Mouse (Mus musculus): Measurements from ENCODE around the gene Ppp1r3a. TPM values are rescaled to one million over a fixed set of nuclear protein-coding genes. Genes with fewer than 3 reads are reported as not detected.
A peak's percentile ranks its signal among the peaks of the same experiment; 100 is the strongest.
"Not testable (repeated sequence)": the region's sequence is repeated elsewhere in the genome, so short reads cannot be mapped to it uniquely, and the experiment has no call there.

Gene Ppp1r3a
- total RNA-seq (2021): not detected

- no peak for DNase-seq (ENCODE audit: extremely low spot score in 1 of 2, low spot score in 2 of 2)
Observed at GRCm38 (mm10) chr6:14754901-14755591, at the start of gene Ppp1r3a. TSS of gene Ppp1r3a (minus strand) at chr6:14755274.

GRCm38 (mm10) chr6:14787157-14787938, 32.3 kb upstream of the Ppp1r3a start:
- intact Hi-C loops (cut with DNase I): no loop called here

More at GRCm38 (mm10) chr6:14754901-14755591, at the start of gene Ppp1r3a:
- intact Hi-C loops (cut with DNase I): no loop called here

GRCm38 (mm10) chr6:14777920-14778319, 22.8 kb upstream of the Ppp1r3a start:
- DNase-seq (ENCODE audit: extremely low spot score in 1 of 2, low spot score in 2 of 2): no peak
- intact Hi-C loops (cut with DNase I): no loop called here

More at GRCm38 (mm10) chr6:14787157-14787938, 32.3 kb upstream of the Ppp1r3a start:
- DNase-seq (ENCODE audit: extremely low spot score in 1 of 2, low spot score in 2 of 2): no peak

- intact Hi-C loops (cut with DNase I): no loop called here
- DNase-seq (ENCODE audit: extremely low spot score in 1 of 2, low spot score in 2 of 2): no peak
Observed at GRCm38 (mm10) chr6:14771717-14772116, 16.6 kb upstream of the Ppp1r3a start.

- DNase-seq (ENCODE audit: extremely low spot score in 1 of 2, low spot score in 2 of 2): no peak
- intact Hi-C loops (cut with DNase I): no loop called here
Observed at GRCm38 (mm10) chr6:14757486-14757885, 2.4 kb upstream of the Ppp1r3a start.

DNA sequence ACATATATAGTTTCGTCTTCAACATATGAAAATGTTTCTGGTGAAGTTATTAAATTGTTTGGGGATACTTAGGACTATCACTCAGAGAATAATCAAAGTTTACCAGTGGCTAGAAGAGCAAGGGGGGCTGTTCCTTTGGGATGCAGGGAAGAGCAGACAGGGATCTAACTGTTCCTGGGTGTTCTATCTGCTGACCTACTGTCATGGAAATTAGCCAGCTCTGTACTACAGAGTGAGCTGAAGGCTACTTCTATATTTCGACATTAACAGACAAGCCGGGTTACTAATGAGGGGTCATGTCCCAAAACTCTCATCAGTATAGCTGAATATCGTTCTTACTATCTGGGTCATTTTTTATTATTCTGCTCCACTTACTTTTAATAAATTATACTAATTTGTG, 1.6 kb downstream of the Ppp1r3a start:
- intact Hi-C loops (cut with DNase I): no loop called here

DNA sequence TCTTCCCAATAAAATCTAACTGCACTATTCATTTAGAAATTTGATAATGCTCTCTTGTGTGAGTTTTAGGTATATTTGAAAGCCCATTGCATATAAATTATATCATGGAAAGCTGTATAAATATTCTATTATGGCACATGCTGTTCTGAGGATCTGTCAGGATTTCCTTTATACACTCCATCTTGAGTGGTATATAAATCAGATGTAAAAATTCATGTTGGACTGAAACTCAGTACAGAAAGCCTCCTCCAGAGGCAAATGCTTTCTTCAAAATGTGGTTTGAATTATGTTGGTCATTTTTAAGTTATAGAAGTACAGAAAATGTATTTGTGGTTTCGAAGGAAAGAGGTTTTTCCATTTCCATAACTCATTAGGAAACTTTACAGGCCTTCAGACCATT, 2.9 kb downstream of the Ppp1r3a start:
- no peak for DNase-seq (ENCODE audit: extremely low spot score in 1 of 2, low spot score in 2 of 2)
- intact Hi-C loops (cut with DNase I): no loop called here

More for the DNA sequence above, 1.6 kb downstream of the Ppp1r3a start:
- no peak for DNase-seq (ENCODE audit: extremely low spot score in 1 of 2, low spot score in 2 of 2)

DNA sequence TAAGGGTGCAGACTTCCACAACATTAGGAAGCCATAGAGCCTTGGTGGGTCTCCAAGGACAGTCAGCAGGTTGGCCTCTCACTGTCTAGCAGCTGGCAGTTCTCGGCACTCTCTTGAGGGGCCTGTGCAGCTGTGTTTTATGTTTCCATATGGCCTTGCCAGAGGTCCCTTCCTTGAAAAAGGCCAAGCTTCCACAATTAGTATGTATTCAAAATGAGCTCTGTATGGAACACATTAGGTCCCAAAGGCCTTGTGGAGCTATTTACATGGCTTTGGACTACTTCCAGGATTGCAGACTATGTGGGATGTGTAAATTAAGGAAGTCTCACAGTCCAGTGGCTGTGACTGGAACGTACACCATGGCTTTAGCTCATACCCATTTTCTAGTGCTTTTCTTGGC, 8.1 kb downstream of the Ppp1r3a start:
- intact Hi-C loops (cut with DNase I): no loop called here
- DNase-seq (ENCODE audit: extremely low spot score in 1 of 2, low spot score in 2 of 2): no peak

DNA sequence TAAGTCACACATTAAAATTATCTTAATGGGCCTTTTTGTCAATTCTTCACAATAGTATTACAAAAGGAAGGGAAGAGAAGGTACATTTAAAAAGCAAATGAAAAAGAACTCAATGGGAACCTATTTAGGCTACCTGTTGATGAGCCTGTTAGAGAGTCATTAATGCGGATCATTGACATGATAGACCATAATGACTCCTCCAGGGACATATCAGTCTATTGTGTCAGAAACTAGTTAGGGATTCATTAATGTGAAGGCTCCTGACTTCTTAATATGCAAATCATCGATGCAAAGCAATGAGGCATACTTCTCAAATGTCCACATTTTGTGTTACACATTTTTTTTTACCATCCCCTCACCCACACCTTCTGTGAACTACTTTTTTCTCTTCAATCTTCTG, 19.1 kb downstream of the Ppp1r3a start:
- intact Hi-C loops (cut with DNase I): no loop called here
- DNase-seq (ENCODE audit: extremely low spot score in 1 of 2, low spot score in 2 of 2): no peak

DNA sequence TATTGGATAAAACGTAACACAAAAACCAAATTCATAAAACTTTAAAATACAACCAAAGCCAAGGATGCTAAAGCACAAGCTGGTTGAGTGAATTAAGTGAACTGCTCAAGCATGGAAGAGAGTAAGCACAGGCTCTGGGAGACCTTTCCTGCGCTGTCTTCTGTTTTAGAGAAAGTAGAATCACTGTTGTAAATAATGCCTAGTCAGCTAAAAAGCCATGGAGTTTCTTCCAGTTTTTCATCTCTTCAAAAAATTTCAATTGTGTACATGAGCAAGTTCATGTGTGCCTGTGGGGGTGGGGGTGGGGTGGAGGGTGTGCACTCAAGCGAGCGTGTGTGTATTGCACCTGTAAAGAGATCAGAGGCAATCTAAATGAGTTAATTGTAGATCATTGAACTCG, 24.1 kb downstream of the Ppp1r3a start:
- intact Hi-C loops (cut with DNase I): no loop called here
- DNase-seq (ENCODE audit: extremely low spot score in 1 of 2, low spot score in 2 of 2): no peak

GRCm38 (mm10) chr6:14720772-14721414, 34.2 kb downstream of the Ppp1r3a start:
- intact Hi-C loops (cut with DNase I): no loop called here
- DNase-seq (ENCODE audit: extremely low spot score in 1 of 2, low spot score in 2 of 2): no peak

DNA sequence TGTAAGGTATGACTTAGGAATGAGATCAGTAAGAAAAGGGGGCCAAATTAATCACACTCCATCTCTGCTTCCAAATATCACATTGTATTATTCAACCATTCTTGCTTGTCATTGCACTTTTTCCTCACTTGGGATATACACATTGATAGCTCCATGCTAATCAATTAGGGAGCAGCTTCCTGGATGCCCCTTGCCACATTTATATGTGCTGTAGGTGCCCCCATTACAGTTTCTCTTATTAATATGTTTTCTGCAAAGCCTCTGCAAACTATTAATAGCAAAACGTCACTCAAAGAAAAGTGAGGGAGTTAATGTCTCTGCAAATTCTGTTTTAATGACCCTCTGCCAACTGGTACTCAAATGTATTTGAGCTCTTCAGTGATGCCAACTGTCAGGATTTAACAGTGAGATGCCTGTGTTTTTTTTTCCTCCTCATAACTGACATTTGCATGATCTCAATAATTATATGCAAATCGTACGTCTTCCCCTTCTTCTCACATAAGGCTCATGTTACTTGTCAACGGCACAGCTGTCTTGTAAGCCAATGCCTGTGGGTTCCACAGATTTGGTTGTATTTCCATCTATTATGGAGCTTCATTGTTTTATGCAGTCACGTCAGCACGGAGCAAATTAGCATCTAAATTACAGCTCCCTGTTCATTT, 34.8 kb downstream of the Ppp1r3a start:
- no peak for DNase-seq (ENCODE audit: extremely low spot score in 1 of 2, low spot score in 2 of 2)
- intact Hi-C loops (cut with DNase I): no loop called here

DNA sequence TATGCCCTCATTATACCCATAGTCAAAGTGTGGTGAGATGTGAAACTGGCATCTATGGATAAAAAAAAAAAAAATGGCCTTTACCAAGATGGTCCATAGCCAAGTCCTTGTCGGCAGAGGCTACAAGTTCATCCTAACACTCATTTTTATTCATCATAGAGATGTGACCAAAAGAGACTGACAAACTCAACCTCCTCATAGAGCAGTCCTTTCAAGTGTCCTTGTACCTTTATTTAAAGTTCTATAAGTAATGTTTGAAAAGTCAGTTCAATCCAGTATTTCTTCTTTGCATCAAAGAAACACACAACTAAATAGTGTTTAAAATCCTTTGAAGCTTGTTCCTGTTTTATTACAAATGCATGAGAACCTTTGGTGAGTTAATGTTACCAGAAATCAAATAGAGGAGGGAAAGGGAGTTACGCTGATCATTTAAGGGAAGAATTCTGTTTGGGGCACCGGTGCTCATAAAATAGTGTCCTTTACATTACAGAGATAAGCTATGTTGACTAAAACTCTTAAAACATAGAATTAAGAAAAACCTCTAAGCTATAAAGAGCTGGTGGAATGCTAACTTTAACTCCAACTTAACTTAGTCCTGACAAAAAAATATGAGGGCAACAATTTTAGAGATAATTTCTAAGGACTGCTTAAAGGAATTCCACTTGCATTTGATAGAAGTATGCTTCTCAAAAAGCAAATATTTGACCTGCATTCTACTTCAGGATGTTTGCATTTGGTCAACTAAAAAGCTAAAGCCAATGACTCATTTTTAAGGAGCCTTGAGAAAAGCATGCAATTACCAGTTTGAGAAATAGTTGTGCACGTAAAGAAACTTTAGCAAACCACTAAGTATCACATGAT, 39.7 kb downstream of the Ppp1r3a start:
- intact Hi-C loops (cut with DNase I): no loop called here
- DNase-seq (ENCODE audit: extremely low spot score in 1 of 2, low spot score in 2 of 2): no peak

DNA sequence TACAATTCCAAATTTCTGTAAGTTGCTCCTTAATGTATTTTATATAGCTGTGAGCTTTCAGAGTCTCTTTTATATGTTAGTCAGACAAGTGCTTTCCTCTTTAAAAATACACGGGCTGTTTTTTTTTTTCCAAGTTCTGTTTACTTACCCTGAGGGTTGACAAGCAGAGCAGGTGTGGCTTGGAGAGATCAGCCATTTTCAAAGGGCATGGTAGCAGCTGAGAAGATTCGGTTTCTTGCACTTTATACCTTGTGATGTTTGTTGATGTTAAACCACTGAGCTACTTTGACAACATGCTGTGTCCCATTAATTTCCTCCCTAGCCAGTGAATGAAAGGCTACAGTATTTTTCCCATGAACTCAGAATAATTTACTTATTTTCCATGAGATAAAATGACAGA, 42.9 kb downstream of the Ppp1r3a start:
- intact Hi-C loops (cut with DNase I): no loop called here
- no peak for DNase-seq (ENCODE audit: extremely low spot score in 1 of 2, low spot score in 2 of 2)

DNA sequence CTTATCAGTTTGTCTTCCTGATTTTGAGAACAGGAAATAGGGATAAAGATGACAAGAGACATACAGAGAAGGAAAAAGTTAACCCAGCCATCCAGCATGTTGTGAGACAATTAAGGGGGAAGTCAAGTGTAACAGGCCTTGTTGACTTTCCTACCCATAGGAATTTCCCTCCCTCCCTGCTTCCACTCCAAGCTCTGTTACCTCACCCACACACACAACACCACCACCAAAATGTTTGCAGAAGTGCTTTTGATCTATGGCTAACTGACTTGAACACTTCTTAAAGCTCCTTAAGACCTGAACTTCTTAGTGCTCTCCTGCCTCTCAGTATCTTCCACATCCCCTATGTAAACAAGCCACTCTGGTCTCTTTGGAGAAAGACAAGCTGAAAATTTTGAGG, 55.0 kb downstream of the Ppp1r3a start:
- intact Hi-C loops (cut with DNase I): no loop called here
- DNase-seq (ENCODE audit: extremely low spot score in 1 of 2, low spot score in 2 of 2): no peak

- intact Hi-C loops (cut with DNase I): not testable (repeated sequence)
- DNase-seq (ENCODE audit: extremely low spot score in 1 of 2, low spot score in 2 of 2): peak in 1 of 2 experiments; percentile 8
Observed at GRCm38 (mm10) chr6:14679231-14679887, 75.7 kb downstream of the Ppp1r3a start.

GRCm38 (mm10) chr6:14668966-14669365, 86.1 kb downstream of the Ppp1r3a start:
- DNase-seq (ENCODE audit: extremely low spot score in 1 of 2, low spot score in 2 of 2); intact Hi-C loops (cut with DNase I): not testable (repeated sequence)

GRCm38 (mm10) chr6:14667651-14668050, 87.4 kb downstream of the Ppp1r3a start:
- intact Hi-C loops (cut with DNase I): not testable (repeated sequence)

More at GRCm38 (mm10) chr6:14667651-14668050, 87.4 kb downstream of the Ppp1r3a start:
- not testable (repeated sequence) for DNase-seq (ENCODE audit: extremely low spot score in 1 of 2, low spot score in 2 of 2)
